Comparison of ENCODE assay signal across 9 mouse cellular contexts in the genomic region with DNA sequence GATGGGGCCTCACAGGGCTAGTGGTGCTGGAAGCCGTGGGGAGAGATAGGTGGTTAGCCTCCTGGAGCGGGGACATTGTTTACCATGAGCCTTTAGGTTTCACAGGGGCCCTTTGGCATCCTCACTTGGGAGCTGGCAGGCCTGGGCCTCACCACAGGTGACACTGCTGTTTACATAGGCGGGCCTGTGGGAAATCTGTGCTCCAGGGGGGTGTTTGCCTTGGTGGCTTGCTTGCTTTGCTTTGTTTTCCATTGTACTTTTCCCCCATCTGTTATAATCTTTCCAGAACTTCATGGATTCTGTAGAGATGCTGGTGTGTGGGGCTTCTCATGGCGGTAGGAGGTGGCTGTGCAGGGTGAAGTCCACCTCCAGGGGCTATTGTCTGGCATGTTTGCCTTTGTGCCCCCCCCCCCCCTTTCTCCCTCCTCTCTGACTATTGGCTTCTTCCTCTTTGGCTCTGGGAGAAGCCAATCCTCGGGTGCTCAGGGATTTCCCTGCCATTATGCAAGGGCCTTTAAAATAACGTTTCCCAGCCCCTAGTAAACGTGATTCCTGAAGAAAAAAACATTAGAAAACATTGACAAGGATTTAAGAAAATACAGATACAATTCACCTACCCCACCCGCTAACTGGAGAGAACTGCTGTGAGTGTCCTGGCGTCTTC. TPM values are rescaled to one million over a fixed set of nuclear protein-coding genes. Genes with fewer than 3 reads are reported as not detected.
A peak's percentile ranks its signal among the peaks of the same experiment; 100 is the strongest.
DNase-seq lines count a peak whose midpoint lies in the region; ATAC-seq and TF ChIP-seq lines count a peak whose summit lies in the region.
"Had no signal": no experiment of that assay in that cellular context is flagged by ENCODE, and none has a peak within 500 bp of the region (broad histone marks: within the 10 kb centered on the region; RNA-seq: fewer than 3 reads in every experiment).

No protein-coding gene starts in this region.

- no peak for TF ChIP-seq EP300 in heart, adult 2 months (IDR thresholded peaks at IDR 0.05; ENCODE audit: insufficient read depth, low read depth, low read length)
- TF ChIP-seq EP300 in ES-Bruce4 (IDR thresholded peaks at IDR 0.05; ENCODE audit: insufficient read depth, low read depth, low read length), result no peak

- peak overlapping the region; percentile 18; the same call in 1 of the 2 replicates for H3K4me3 ChIP-seq in heart, adult 2 months
- 0 out of 2 replicates have a peak overlapping the region, but pooled peaks have one; percentile 11 for H3K4me3 ChIP-seq in ES-Bruce4 (ENCODE audit: low read depth, low read length)
- peak overlapping the region; percentile 96 for H3K4me3 ChIP-seq in hindbrain, embryonic 10.5 days
- peak overlapping the region; percentile 73 for H3K4me3 ChIP-seq in lung, embryonic 16.5 days (ENCODE audit: low read length)

- ATAC-seq in lung, embryonic 16.5 days (ENCODE audit: low read depth), result no peak

- peak overlapping the region; percentile 49 for H3K9ac ChIP-seq in heart, adult 2 months (ENCODE audit: low read depth, low read length)
- peak overlapping the region; percentile 100 for H3K9ac ChIP-seq in ES-Bruce4 (ENCODE audit: low read depth, poor library complexity, severe bottlenecking)
- H3K9ac ChIP-seq in lung, embryonic 16.5 days (ENCODE audit: low read length), result peak overlapping the region; percentile 99

- H3K4me1 ChIP-seq in heart, adult 2 months (ENCODE audit: control insufficient read depth, insufficient read depth, low read length), result peaks cover 40% of the 10 kb centered on the region
- peaks cover 9% of the 10 kb centered on the region for H3K4me1 ChIP-seq in ES-Bruce4 (ENCODE audit: control insufficient read depth, insufficient read depth, low read length)
- peaks cover 86% of the 10 kb centered on the region for H3K4me1 ChIP-seq in hindbrain, embryonic 10.5 days (replicated peaks)
- peaks cover 67% of the 10 kb centered on the region for H3K4me1 ChIP-seq in lung, embryonic 16.5 days (replicated peaks; ENCODE audit: control insufficient read depth, insufficient read depth, low read length)

- intact Hi-C loops in heart, adult 2 months (cut with DNase I), result loop anchor here (2.0 kb wide), 1 partner anchor 14 kb away; no protein-coding TSS in a partner anchor
- intact Hi-C loops in heart, postnatal 36 days (cut with DNase I), result no loop called here

- no peaks in the 10 kb centered on the region for H3K9me3 ChIP-seq in ES-Bruce4 (replicated peaks; ENCODE audit: control insufficient read depth, insufficient read depth, low read length, poor library complexity, severe bottlenecking)
- no peaks in the 10 kb centered on the region for H3K9me3 ChIP-seq in hindbrain, embryonic 10.5 days
- H3K9me3 ChIP-seq in lung, embryonic 16.5 days (ENCODE audit: control insufficient read depth, low read length), result no peaks in the 10 kb centered on the region

- WGBS in heart, adult 2 months, result 17% methylated on average over 9 of the region's 9 CpGs
- WGBS in hindbrain, embryonic 10.5 days, result 29% methylated on average over 9 of the region's 9 CpGs
- WGBS in lung, embryonic 16.5 days, result 17% methylated on average over 9 of the region's 9 CpGs

- no peak for TF ChIP-seq CTCF in heart, adult 2 months (IDR thresholded peaks at IDR 0.05)
- no peak for TF ChIP-seq CTCF in ES-Bruce4 (IDR thresholded peaks at IDR 0.05; ENCODE audit: low read depth, low read length)

- H3K4me2 ChIP-seq in lung, embryonic 16.5 days (ENCODE audit: low read depth, low read length), result peak overlapping the region; percentile 94

- peaks cover 6% of the 10 kb centered on the region for H3K36me3 ChIP-seq in heart, adult 2 months (ENCODE audit: control insufficient read depth, insufficient read depth, low read length)
- H3K36me3 ChIP-seq in ES-Bruce4 (ENCODE audit: control insufficient read depth, insufficient read depth, low read length, poor library complexity, severe bottlenecking), result no peaks in the 10 kb centered on the region
- peaks cover 3% of the 10 kb centered on the region for H3K36me3 ChIP-seq in hindbrain, embryonic 10.5 days
- no peaks in the 10 kb centered on the region for H3K36me3 ChIP-seq in lung, embryonic 16.5 days (ENCODE audit: control insufficient read depth, insufficient read depth, low read length)

- H3K27ac ChIP-seq in heart, adult 2 months, result peak overlapping the region; percentile 94
- H3K27ac ChIP-seq in ES-Bruce4 (ENCODE audit: insufficient read depth, low read length), result no peak overlapping the region
- peak overlapping the region; percentile 99 for H3K27ac ChIP-seq in hindbrain, embryonic 10.5 days
- H3K27ac ChIP-seq in lung, embryonic 16.5 days (ENCODE audit: low read length), result peak overlapping the region; percentile 99

- no peaks in the 10 kb centered on the region for H3K27me3 ChIP-seq in heart, adult 2 months (ENCODE audit: control insufficient read depth, insufficient read depth, low read length)
- no peaks in the 10 kb centered on the region for H3K27me3 ChIP-seq in ES-Bruce4 (ENCODE audit: control insufficient read depth, insufficient read depth, low read length, poor library complexity, severe bottlenecking)
- H3K27me3 ChIP-seq in hindbrain, embryonic 10.5 days (ENCODE audit: insufficient read depth, poor library complexity, severe bottlenecking), result no peaks in the 10 kb centered on the region
- no peaks in the 10 kb centered on the region for H3K27me3 ChIP-seq in lung, embryonic 16.5 days (ENCODE audit: control insufficient read depth, insufficient read depth, low read depth, low read length)

- H3K79me2 ChIP-seq in heart, adult 2 months (replicated peaks; ENCODE audit: control insufficient read depth, insufficient read depth, low read length), result peaks cover 5% of the 10 kb centered on the region; the same call in 1 of the 2 replicates

- no peak for TF ChIP-seq POLR2A in heart, adult 2 months (IDR thresholded peaks at IDR 0.05; ENCODE audit: insufficient read depth, low read depth, low read length)
- TF ChIP-seq POLR2A in ES-Bruce4 (IDR thresholded peaks at IDR 0.05; ENCODE audit: insufficient read depth, low read length), result no peak

- peak in 1 of 2 experiments; percentile 39 for DNase-seq in heart, adult 2 months
- DNase-seq in heart, postnatal 36 days, result no peak
- no peak for DNase-seq in hindbrain, embryonic 10.5 days (ENCODE audit: low spot score)
- no peak for DNase-seq in adipocyte (ENCODE audit: low spot score)
- DNase-seq in cerebellum, adult 9-11 months, result no peak
- no peak for DNase-seq in cerebellum, postnatal 4 days (ENCODE audit: low spot score in 2 of 2)

RNA-seq across cellular contexts. Expression of a gene that starts 3.6 kb away (rescaled TPM):
- 10 to 100 TPM; 78.3 to 82.6 TPM for total RNA-seq in heart, adult 2 months (2021)
- polyA plus RNA-seq in heart, adult 2 months (2012; rRNA removed), result 39.3 and 46.9 TPM in 2 replicates
- 10 to 100 TPM; 75.5 to 80.0 TPM for total RNA-seq in heart, postnatal 36 days (2021)
- 106 and 112 TPM in 2 replicates for polyA plus RNA-seq in ES-Bruce4 (2011; ENCODE audit: insufficient read depth, insufficient read length, low read depth, missing spikeins)
- 55.6 and 68.9 TPM in 2 replicates for polyA plus RNA-seq in hindbrain, embryonic 10.5 days (2016; fragmentation: Nextera tagmentation; extraction: Ambion mirVana)
- 24.7 and 26.9 TPM in 2 replicates for polyA plus RNA-seq in lung, embryonic 16.5 days (2015; fragmentation: Nextera tagmentation; extraction: Ambion mirVana)

RNA-seq across cellular contexts. Expression of a gene that starts 59.1 kb away (rescaled TPM):
- 10 to 100 TPM; 33.6 to 33.8 TPM for total RNA-seq in heart, adult 2 months (2021)
- 56.3 and 62.1 TPM in 2 replicates for polyA plus RNA-seq in heart, adult 2 months (2012; rRNA removed)
- 10 to 100 TPM; 24.7 to 32.1 TPM for total RNA-seq in heart, postnatal 36 days (2021)
- 1.2 TPM in 1 of 2 replicates, not detected in the other for polyA plus RNA-seq in ES-Bruce4 (2011; ENCODE audit: insufficient read depth, insufficient read length, low read depth, missing spikeins)
- 7.6 and 7.9 TPM in 2 replicates for polyA plus RNA-seq in hindbrain, embryonic 10.5 days (2016; fragmentation: Nextera tagmentation; extraction: Ambion mirVana)
- polyA plus RNA-seq in lung, embryonic 16.5 days (2015; fragmentation: Nextera tagmentation; extraction: Ambion mirVana), result 3.6 and 3.9 TPM in 2 replicates
- total RNA-seq: neutrophil, adult 5-6 weeks had no signal

Comparison
In these comparisons a context has a peak if more than half of its experiments do, and no peak if none do; other contexts are left out.
1. H3K4me3 ChIP-seq: peak in every context shown above with its lines; median percentile 96 in hindbrain, embryonic 10.5 days; 73 in lung, embryonic 16.5 days; 18 in heart, adult 2 months; 11 in ES-Bruce4.
2. H3K9ac ChIP-seq: peak in every context shown above with its lines; median percentile 100 in ES-Bruce4; 99 in lung, embryonic 16.5 days; 49 in heart, adult 2 months.